Mouse (Mus musculus) limb, embryonic 12.5 days (tissue): Measurements from ENCODE around the gene Sfi1. TPM values are rescaled to one million over a fixed set of nuclear protein-coding genes. Genes with fewer than 3 reads are reported as not detected.
"Not testable (repeated sequence)": the region's sequence is repeated elsewhere in the genome, so short reads cannot be mapped to it uniquely, and the experiment has no call there.

Experiments
- ATAC-seq: fragments of 200-750 bp; cut with Nextera tagmentation; 2 replicates; pipeline ENCODE4 v1.8.0; 2017; ENCODE audit warnings: low read depth, moderate TSS enrichment; ENCODE audit not compliant: insufficient number of reproducible peaks, insufficient read depth, low FRiP score, low TSS enrichment
- H3K27ac ChIP-seq: fragments of 300-500 bp; sonication (generic); 2 replicates; pipeline ENCODE4 v1.5.1; 2016; ENCODE audit warnings: mild to moderate bottlenecking, moderate library complexity
- H3K27me3 ChIP-seq: fragments of 300-500 bp; sonication (generic); 2 replicates; pipeline ENCODE4 v1.6.1; 2016; ENCODE audit warnings: mild to moderate bottlenecking, moderate library complexity
- H3K36me3 ChIP-seq: fragments of 300-500 bp; sonication (generic); 2 replicates; pipeline ENCODE4 v1.6.1; 2016; ENCODE audit warnings: mild to moderate bottlenecking, moderate library complexity
- H3K4me1 ChIP-seq: fragments of 300-500 bp; sonication (generic); replicated peaks from 2 replicates; pipeline ENCODE4 v1.6.1; 2016
- H3K4me2 ChIP-seq: fragments of 300-500 bp; sonication (generic); 2 replicates; pipeline ENCODE4 v1.6.1; 2016; ENCODE audit warnings: mild to moderate bottlenecking, moderate library complexity
- H3K4me3 ChIP-seq: fragments of 300-500 bp; sonication (generic); replicated peaks from 2 replicates; pipeline ENCODE4 v1.5.1; 2016; ENCODE audit warnings: mild to moderate bottlenecking
- H3K9ac ChIP-seq: fragments of 300-500 bp; sonication (generic); replicated peaks from 2 replicates; pipeline ENCODE4 v1.6.1; 2016; ENCODE audit warnings: mild to moderate bottlenecking, moderate library complexity
- H3K9me3 ChIP-seq: fragments of 300-500 bp; sonication (generic); 2 replicates; pipeline ENCODE4 v1.6.1; 2016; ENCODE audit warnings: mild to moderate bottlenecking, moderate library complexity
- WGBS: fragments of 180-500 bp; shearing (Covaris S2); methylation state at CpG from one replicate; pipeline ENCODE4 v1.1.7; 2016; 5-methylcytosine and 5-hydroxymethylcytosine counted together
- polyA plus RNA-seq: library from polyadenylated mRNA; unstranded; fragments of >200 nt; fragmentation: Nextera tagmentation; extraction: Ambion mirVana; gene quantifications from 2 replicates; pipeline ENCODE4 v1.2.1, GENCODE M21; 2016

The Sfi1 gene
- polyA plus RNA-seq, 1 experiment from 2014 or later = 18.9 TPM

GRCm38 (mm10) chr11:3126478-3127302 lies 66.6 kb downstream of the Sfi1 start:
- WGBS = 82% methylated on average over 6 of the region's 6 CpGs
- peak; percentile 4 for ATAC-seq
- peaks cover 23% of the 10 kb centered on the region for H3K9me3 ChIP-seq

GRCm38 (mm10) chr11:3125922-3126321 lies 67.3 kb downstream of the Sfi1 start:
- H3K4me2 ChIP-seq, H3K27me3 ChIP-seq, H3K4me1 ChIP-seq, H3K27ac ChIP-seq, H3K9ac ChIP-seq, ATAC-seq, H3K4me3 ChIP-seq: not testable (repeated sequence)
- H3K36me3 ChIP-seq = peaks cover 13% of the 10 kb centered on the region
- WGBS = 90% methylated on average over 4 of the region's 4 CpGs
- peaks cover 23% of the 10 kb centered on the region for H3K9me3 ChIP-seq

More at GRCm38 (mm10) chr11:3126478-3127302, 66.6 kb downstream of the Sfi1 start:
- H3K27me3 ChIP-seq, H3K4me3 ChIP-seq, H3K27ac ChIP-seq, H3K4me2 ChIP-seq, H3K9ac ChIP-seq, H3K4me1 ChIP-seq: not testable (repeated sequence)
- peaks cover 15% of the 10 kb centered on the region for H3K36me3 ChIP-seq

- H3K9me3 ChIP-seq = peaks cover 21% of the 10 kb centered on the region
- H3K4me3 ChIP-seq, H3K4me1 ChIP-seq, H3K9ac ChIP-seq, H3K27me3 ChIP-seq, ATAC-seq, H3K27ac ChIP-seq, H3K4me2 ChIP-seq, H3K36me3 ChIP-seq: not testable (repeated sequence)
- WGBS = 90% methylated on average over 22 of the region's 22 CpGs
These were observed 68.1 kb downstream of the Sfi1 start for GRCm38 (mm10) chr11:3124932-3125810.

- Histone ChIP-seq H3K27me3 (no peaks in the 10 kb centered on the region), H3K4me3 (no peak overlapping the region), H3K9me3 (peaks cover 44% of the 10 kb centered on the region), H3K9ac (no peak overlapping the region), H3K27ac (no peak overlapping the region), H3K36me3 (no peaks in the 10 kb centered on the region), H3K4me1 (no peaks in the 10 kb centered on the region), H3K4me2 (no peak overlapping the region)
- 66% methylated on average over 3 of the region's 3 CpGs for WGBS
- no peak for ATAC-seq
These were observed 78.9 kb downstream of the Sfi1 start for GRCm38 (mm10) chr11:3114403-3114802.

GRCm38 (mm10) chr11:3106154-3106553 lies 87.1 kb downstream of the Sfi1 start:
- Histone ChIP-seq H3K4me2 (no peak overlapping the region), H3K4me1 (no peaks in the 10 kb centered on the region), H3K36me3 (no peaks in the 10 kb centered on the region), H3K9ac (no peak overlapping the region), H3K27ac (no peak overlapping the region), H3K9me3 (peaks cover 76% of the 10 kb centered on the region), H3K4me3 (no peak overlapping the region), H3K27me3 (no peaks in the 10 kb centered on the region)
- 84% methylated on average over 3 of the region's 3 CpGs for WGBS
- no peak for ATAC-seq

GRCm38 (mm10) chr11:3105261-3105731 lies 88.0 kb downstream of the Sfi1 start:
- WGBS = 95% methylated on average over 21 of the region's 21 CpGs
- Histone ChIP-seq H3K4me2 (no peak overlapping the region), H3K9ac (no peak overlapping the region), H3K4me3 (no peak overlapping the region), H3K4me1 (no peaks in the 10 kb centered on the region), H3K27ac (no peak overlapping the region), H3K36me3 (no peaks in the 10 kb centered on the region), H3K9me3 (peaks cover 74% of the 10 kb centered on the region), H3K27me3 (no peaks in the 10 kb centered on the region)
- ATAC-seq = no peak

- not testable (repeated sequence) for H3K27me3 ChIP-seq, ATAC-seq, H3K4me3 ChIP-seq, H3K27ac ChIP-seq, H3K36me3 ChIP-seq, H3K4me2 ChIP-seq, H3K9ac ChIP-seq, H3K4me1 ChIP-seq
- peaks cover 76% of the 10 kb centered on the region for H3K9me3 ChIP-seq
- WGBS = 87% methylated on average over 20 of the region's 20 CpGs
These were observed 88.6 kb downstream of the Sfi1 start for GRCm38 (mm10) chr11:3104501-3105260.

GRCm38 (mm10) chr11:3103619-3104164 lies 89.6 kb downstream of the Sfi1 start:
- 64% methylated on average over 7 of the region's 7 CpGs for WGBS
- Histone ChIP-seq H3K9ac (no peak overlapping the region), H3K27me3 (no peaks in the 10 kb centered on the region), H3K4me2 (no peak overlapping the region), H3K27ac (no peak overlapping the region), H3K9me3 (peaks cover 75% of the 10 kb centered on the region), H3K4me1 (no peaks in the 10 kb centered on the region), H3K36me3 (no peaks in the 10 kb centered on the region), H3K4me3 (no peak overlapping the region)
- ATAC-seq = no peak

- H3K36me3 ChIP-seq, H3K4me3 ChIP-seq, H3K4me2 ChIP-seq, ATAC-seq, H3K9ac ChIP-seq, H3K27me3 ChIP-seq, H3K4me1 ChIP-seq, H3K27ac ChIP-seq: not testable (repeated sequence)
- peaks cover 71% of the 10 kb centered on the region for H3K9me3 ChIP-seq
- WGBS = 68% methylated on average over 7 of the region's 7 CpGs
These were observed 90.6 kb downstream of the Sfi1 start for GRCm38 (mm10) chr11:3102626-3103025.

- Histone ChIP-seq H3K4me3 (no peak overlapping the region), H3K4me1 (no peaks in the 10 kb centered on the region), H3K4me2 (no peak overlapping the region), H3K36me3 (no peaks in the 10 kb centered on the region), H3K27me3 (no peaks in the 10 kb centered on the region), H3K27ac (no peak overlapping the region), H3K9me3 (peaks cover 66% of the 10 kb centered on the region), H3K9ac (no peak overlapping the region)
- no peak for ATAC-seq
- WGBS = 68% methylated on average over 10 of the region's 10 CpGs
These were observed 91.3 kb downstream of the Sfi1 start for GRCm38 (mm10) chr11:3101875-3102494.
